Mouse (Mus musculus) C2C12 (cell line): Measurements from ENCODE around the gene Nppa. TPM values are rescaled to one million over a fixed set of nuclear protein-coding genes. Genes with fewer than 3 reads are reported as not detected.

Source experiments
- H3K27me3 ChIP-seq: one replicate; pipeline ENCODE4 v1.6.1; 2011; ENCODE audit not compliant: control insufficient read depth, insufficient read depth, insufficient read length
- H3K36me3 ChIP-seq: one replicate; pipeline ENCODE4 v1.6.1; 2011; ENCODE audit not compliant: control insufficient read depth, insufficient read depth
- H3K4me3 ChIP-seq: one replicate; pipeline ENCODE4 v1.5.1; 2011; ENCODE audit warnings: mild to moderate bottlenecking, control low read depth; ENCODE audit not compliant: poor library complexity, insufficient read depth, severe bottlenecking
- H3K79me2 ChIP-seq: one replicate; pipeline ENCODE4 v1.6.1; 2011; ENCODE audit not compliant: control insufficient read depth, insufficient read depth
- H3K79me3 ChIP-seq: one replicate; pipeline ENCODE4 v1.6.1; 2011; ENCODE audit warnings: low read depth, control low read depth
- H3ac ChIP-seq: one replicate; pipeline ENCODE3; 2011; ENCODE audit warnings: low read depth; ENCODE audit not compliant: control insufficient read depth, insufficient read length
- CEBPB ChIP-seq: IDR thresholded peaks from one replicate; pipeline ENCODE4 v1.6.1; 2011; ENCODE audit warnings: low read depth, mild to moderate bottlenecking, control low read depth, moderate library complexity
- CTCF ChIP-seq: IDR thresholded peaks from one replicate; pipeline ENCODE4 v1.5.1; 2011; ENCODE audit not compliant: control insufficient read depth, insufficient read depth, insufficient read length
- FOSL1 ChIP-seq: IDR thresholded peaks from one replicate; pipeline ENCODE4 v1.8.0; 2011; ENCODE audit warnings: mild to moderate bottlenecking, low read length; ENCODE audit not compliant: poor library complexity, insufficient read depth, severe bottlenecking
- MAX ChIP-seq: IDR thresholded peaks from one replicate; pipeline ENCODE4 v1.6.1; 2011; ENCODE audit warnings: mild to moderate bottlenecking, control low read depth
- MYOD1 ChIP-seq: IDR thresholded peaks from one replicate; pipeline ENCODE4 v1.6.1; 2011; ENCODE audit warnings: low read depth; ENCODE audit not compliant: control insufficient read depth, insufficient read length
- MYOG ChIP-seq: IDR thresholded peaks from one replicate; pipeline ENCODE4 v1.6.1; 2011; ENCODE audit not compliant: control insufficient read depth, insufficient read length; ENCODE audit errors: extremely low read depth
- USF1 ChIP-seq: IDR thresholded peaks from one replicate; pipeline ENCODE4 v1.6.1; 2011; ENCODE audit warnings: low read depth, mild to moderate bottlenecking, control low read depth, moderate library complexity
- polyA plus RNA-seq: library from polyadenylated mRNA; unstranded; fragments of >200 nt; fragmentation: generic; extraction: Trizol; gene quantifications from one replicate; pipeline ENCODE4 v1.2.1, GENCODE M21; 2012; ENCODE audit warnings: missing spikeins

Nppa gene
- polyA plus RNA-seq, 1 experiment, result not detected

DNA sequence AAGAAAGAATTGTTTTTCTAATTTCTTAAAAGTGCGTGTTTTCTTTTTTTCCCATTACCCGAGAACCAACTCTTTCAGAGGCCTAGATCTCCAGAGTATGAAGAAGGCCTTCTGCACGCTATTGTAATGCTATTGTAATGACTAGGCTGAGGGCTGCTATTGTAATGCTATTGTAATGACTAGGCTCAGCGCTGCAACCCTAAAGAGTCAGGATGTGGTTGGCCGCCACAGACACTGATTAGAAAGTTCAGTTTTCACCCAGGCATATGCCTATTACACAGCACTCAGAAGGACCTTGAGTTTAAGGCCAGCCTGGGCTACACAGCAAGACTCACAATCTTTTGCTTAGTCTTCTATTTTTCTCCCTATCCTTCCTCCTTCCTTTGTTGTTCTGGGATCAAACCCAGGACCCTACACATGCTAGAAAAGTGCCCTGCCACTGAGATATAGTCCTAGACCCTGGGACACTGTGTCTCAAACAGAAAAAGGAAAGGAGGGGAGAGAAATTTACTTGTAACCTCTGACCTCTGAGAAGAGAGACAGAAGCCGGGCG is 33.4 kb downstream of the Nppa start:
- Histone ChIP-seq H3K79me2 (peaks cover 13% of the 10 kb centered on the region), H3K36me3 (peaks cover 13% of the 10 kb centered on the region), H3K79me3 (peaks cover 5% of the 10 kb centered on the region), H3K4me3 (no peak overlapping the region), H3K27me3 (no peaks in the 10 kb centered on the region), H3ac (no peak overlapping the region)
- no peak for TF ChIP-seq MYOD1
- no peak for TF ChIP-seq MAX
- TF ChIP-seq MYOG, result no peak
- no peak for TF ChIP-seq USF1
- no peak for TF ChIP-seq CEBPB
- TF ChIP-seq CTCF, result no peak

- Histone ChIP-seq H3K36me3 (peaks cover 6% of the 10 kb centered on the region), H3K27me3 (no peaks in the 10 kb centered on the region), H3K79me3 (peaks cover 8% of the 10 kb centered on the region), H3ac (no peak overlapping the region), H3K79me2 (peaks cover 28% of the 10 kb centered on the region), H3K4me3 (no peak overlapping the region)
- TF ChIP-seq CEBPB, result no peak
- TF ChIP-seq MAX, result no peak
- TF ChIP-seq MYOG, result no peak
Measured at GRCm38 (mm10) chr4:148035440-148035839, 34.9 kb downstream of the Nppa start.

DNA sequence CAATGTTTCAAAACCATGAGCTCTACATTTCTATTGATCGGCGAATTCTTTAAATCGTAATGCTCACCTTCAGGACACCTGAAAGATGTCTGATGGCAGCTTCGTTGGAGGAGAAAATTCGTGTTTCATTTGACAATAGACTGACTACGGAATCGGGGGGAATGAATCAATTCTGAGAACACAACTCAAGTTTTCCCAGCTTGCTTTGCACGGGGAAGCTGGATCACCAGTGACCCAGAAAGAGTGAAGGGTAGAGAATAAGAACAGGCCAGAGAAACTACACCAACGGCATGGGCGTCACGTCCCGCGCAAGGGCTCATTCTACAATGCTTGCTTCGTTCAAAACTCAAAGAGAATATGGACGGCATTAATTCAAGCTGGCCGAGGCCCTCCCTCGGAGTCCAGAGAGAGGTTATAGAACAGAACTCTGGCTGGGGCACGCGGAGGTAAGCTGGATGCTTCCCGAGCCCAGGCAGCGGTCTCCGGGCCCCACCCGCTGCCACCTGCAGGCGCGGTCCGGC is 37.6 kb downstream of the Nppa start:
- TF ChIP-seq USF1 (no peak), FOSL1 (no peak), CEBPB (no peak), CTCF (no peak), MYOD1 (no peak), MAX (no peak), MYOG (no peak)
- Histone ChIP-seq H3ac (peak overlapping the region; percentile 95), H3K79me3 (peaks cover 10% of the 10 kb centered on the region), H3K36me3 (peaks cover 13% of the 10 kb centered on the region), H3K4me3 (peak overlapping the region; percentile 75), H3K79me2 (peaks cover 41% of the 10 kb centered on the region), H3K27me3 (no peaks in the 10 kb centered on the region)

DNA sequence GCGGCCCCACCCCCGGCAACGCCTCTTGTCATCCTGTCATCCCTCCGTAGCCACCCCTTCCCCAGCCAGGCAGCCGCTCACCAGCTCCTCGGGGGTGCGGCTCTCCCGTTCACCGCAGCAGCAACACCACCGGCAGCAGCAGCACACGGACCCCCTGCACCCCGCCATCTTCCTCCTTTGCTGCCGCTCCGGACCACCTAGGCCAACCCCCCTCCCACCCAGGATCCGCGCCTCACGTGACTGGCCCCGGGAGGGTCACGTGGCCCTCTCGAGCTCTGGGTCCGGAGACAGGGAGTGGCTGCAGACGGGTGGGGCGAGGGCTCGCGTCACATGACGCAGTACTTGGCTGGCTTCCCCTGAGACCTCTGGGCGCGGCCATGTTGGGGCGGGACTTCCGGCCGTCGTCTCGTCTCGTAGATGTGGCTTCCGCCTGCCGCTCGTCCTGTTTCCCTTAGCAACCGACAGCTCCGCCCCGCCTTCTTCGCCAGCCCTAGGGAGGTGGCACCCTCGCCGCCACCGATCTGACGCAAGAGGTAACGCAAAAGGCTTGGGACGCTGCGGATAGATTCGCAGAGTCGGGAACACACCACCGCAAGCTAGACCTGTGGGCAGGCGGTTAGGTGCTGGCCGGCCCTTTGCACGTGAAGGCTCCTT is 38.2 kb downstream of the Nppa start, which contains the start of the genes Clcn6 and Mthfr:
Clcn6 (minus strand) TSS at position 222 of the 654 bp plus-strand sequence.
Mthfr (plus strand) TSS at position 478 of the 654 bp plus-strand sequence.
- H3K36me3 ChIP-seq, result peaks cover 16% of the 10 kb centered on the region
- H3K79me2 ChIP-seq, result peaks cover 41% of the 10 kb centered on the region
- H3K27me3 ChIP-seq, result no peaks in the 10 kb centered on the region
- peaks cover 10% of the 10 kb centered on the region for H3K79me3 ChIP-seq
- H3K4me3 ChIP-seq, result peak within 1 kb of the TSS; percentile 75
- TF ChIP-seq CEBPB (peak; percentile 78), MYOG (no peak), CTCF (no peak), FOSL1 (no peak), USF1 (peak; percentile 100), MYOD1 (no peak), MAX (peak; percentile 7)
- H3ac ChIP-seq, result peak within 1 kb of the TSS; percentile 95

DNA sequence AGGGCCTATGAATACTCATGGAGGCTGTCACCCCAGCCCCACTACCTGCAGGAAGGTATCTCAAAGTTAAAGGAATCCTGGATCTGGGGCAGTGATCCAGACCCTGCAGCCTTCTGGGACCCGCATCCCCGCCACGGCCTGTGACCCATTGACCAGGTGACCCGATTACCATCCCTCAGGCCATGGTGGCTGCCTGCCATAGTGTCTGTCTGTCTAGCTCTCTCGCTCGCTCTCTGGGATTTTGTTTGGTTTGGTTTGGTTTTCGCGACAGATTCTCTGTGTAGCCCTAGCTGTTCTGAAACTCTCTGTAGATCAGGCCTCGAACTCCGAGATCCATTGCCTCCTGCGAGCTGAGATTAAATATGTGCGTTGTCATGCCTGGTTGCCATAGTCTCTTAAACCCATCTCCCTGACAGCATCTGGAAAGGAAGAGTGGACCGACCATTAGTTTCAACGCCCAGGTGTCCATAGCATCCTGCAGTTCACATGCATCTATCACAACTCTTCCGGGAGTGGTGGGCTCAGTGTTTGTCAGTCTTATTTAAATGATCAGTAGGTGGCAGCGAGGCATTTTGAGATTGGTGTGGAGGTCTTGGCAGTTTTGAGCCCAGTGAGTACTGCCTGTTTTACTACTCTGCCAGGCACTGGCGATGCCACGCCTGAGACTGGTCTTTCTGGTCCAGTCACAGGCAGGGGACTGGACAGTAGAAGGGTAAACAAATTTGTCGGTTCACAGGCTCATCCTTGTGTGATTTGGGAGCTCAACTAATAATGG is 38.9 kb downstream of the Nppa start:
- Histone ChIP-seq H3ac (peak overlapping the region; percentile 75), H3K36me3 (peaks cover 18% of the 10 kb centered on the region), H3K27me3 (no peaks in the 10 kb centered on the region), H3K4me3 (peak overlapping the region; percentile 75), H3K79me2 (peaks cover 41% of the 10 kb centered on the region), H3K79me3 (peaks cover 10% of the 10 kb centered on the region)
- TF ChIP-seq MYOD1 (no peak), FOSL1 (no peak), MYOG (no peak), USF1 (no peak), MAX (no peak), CTCF (no peak)
